Mouse (Mus musculus) liver, postnatal 0 days (tissue): ENCODE measurements around the gene Mt3. TPM values are rescaled to one million over a fixed set of nuclear protein-coding genes. Genes with fewer than 3 reads are reported as not detected.

Experiments used
- ATAC-seq: fragments of 200-750 bp; cut with Nextera tagmentation; 2 replicates; pipeline ENCODE4 v1.8.0; 2017; ENCODE audit warnings: mild to moderate bottlenecking, moderate library complexity
- DNase-seq: peaks from one replicate; pipeline ENCODE4 v3.0.0-alpha.2; 2016
- H3K27ac ChIP-seq: fragments of 300-500 bp; sonication (generic); 2 replicates; pipeline ENCODE4 v1.5.1; 2014; ENCODE audit warnings: antibody characterized with exemption, moderate library complexity, mild to moderate bottlenecking, low read depth
- H3K27me3 ChIP-seq: fragments of 300-500 bp; sonication (generic); 2 replicates; pipeline ENCODE4 v1.6.1; 2014; ENCODE audit warnings: low read length, control low read depth, mixed read lengths; ENCODE audit not compliant: insufficient read depth
- H3K36me3 ChIP-seq: fragments of 300-500 bp; sonication (generic); replicated peaks from 2 replicates; pipeline ENCODE4 v1.6.1; 2014; ENCODE audit warnings: mild to moderate bottlenecking, control low read depth, low read length, moderate library complexity, mixed read lengths; ENCODE audit not compliant: insufficient read depth
- H3K4me1 ChIP-seq: fragments of 300-500 bp; sonication (generic); 2 replicates; pipeline ENCODE4 v1.6.1; 2014; ENCODE audit warnings: antibody characterized with exemption, mild to moderate bottlenecking, control low read depth; ENCODE audit not compliant: insufficient read depth
- H3K4me2 ChIP-seq: fragments of 300-500 bp; sonication (generic); 2 replicates; pipeline ENCODE4 v1.6.1; 2014; ENCODE audit warnings: low read depth, mild to moderate bottlenecking, low read length, moderate library complexity, mixed read lengths
- H3K4me3 ChIP-seq: fragments of 300-500 bp; sonication (generic); 2 replicates; pipeline ENCODE4 v1.5.1; 2014; ENCODE audit warnings: low read depth, low read length
- H3K9ac ChIP-seq: fragments of 300-500 bp; sonication (generic); replicated peaks from 2 replicates; pipeline ENCODE4 v1.6.1; 2014; ENCODE audit warnings: mild to moderate bottlenecking, moderate library complexity
- H3K9me3 ChIP-seq: fragments of 300-500 bp; sonication (generic); 2 replicates; pipeline ENCODE4 v1.6.1; 2016; ENCODE audit warnings: mild to moderate bottlenecking, control low read depth, low read length, mixed read lengths
- CTCF ChIP-seq: sonication (generic); IDR thresholded peaks from 2 replicates; pipeline ENCODE4 v1.5.1; 2016; ENCODE audit warnings: antibody characterized with exemption, low read depth
- EP300 ChIP-seq: IDR thresholded peaks from 2 replicates; pipeline ENCODE4 v1.6.1; 2016; ENCODE audit warnings: antibody characterized with exemption, low read depth, mild to moderate bottlenecking
- whole genome bisulfite sequencing: fragments of 180-500 bp; shearing (Covaris S2); extraction: QIAGEN DNeasy Blood & Tissue Kit; methylation state at CpG from one replicate; pipeline ENCODE4 v1.1.7; 2014; ENCODE audit not compliant: insufficient replicate concordance; 5-methylcytosine and 5-hydroxymethylcytosine counted together
- polyA plus RNA-seq: library from polyadenylated mRNA; unstranded; fragments of >200 nt; fragmentation: Nextera tagmentation; extraction: Ambion mirVana; gene quantifications from 2 replicates; pipeline ENCODE4 v1.2.1, GENCODE M21; 2015

Mt3 gene
- polyA plus RNA-seq, result not detected in 2 replicates

GRCm38 (mm10) chr8:94152513-94153300 is at the start of gene Mt3:
Mt3 (plus strand) TSS chr8:94152607.
- ATAC-seq (0 out of 2 replicates have a peak, but pooled peaks have one; percentile 54), DNase-seq (peak; percentile 42)
- peaks cover 33% of the 10 kb centered on the region for H3K27me3 ChIP-seq
- H3K36me3 ChIP-seq, result no peaks in the 10 kb centered on the region
- WGBS, result 3% methylated on average over 29 of the region's 29 CpGs
- no peaks in the 10 kb centered on the region for H3K9me3 ChIP-seq
- no peak within 1 kb of the TSS for H3K27ac ChIP-seq
- TF ChIP-seq EP300 (no peak), CTCF (peak; percentile 43)
- no peak within 1 kb of the TSS for H3K4me3 ChIP-seq
- H3K4me2 ChIP-seq, result peak within 1 kb of the TSS; percentile 29
- H3K9ac ChIP-seq, result no peak within 1 kb of the TSS
- peaks cover 9% of the 10 kb centered on the region for H3K4me1 ChIP-seq

- Histone ChIP-seq H3K36me3 (no peaks in the 10 kb centered on the region), H3K27me3 (no peaks in the 10 kb centered on the region), H3K9me3 (no peaks in the 10 kb centered on the region), H3K9ac (no peak overlapping the region), H3K4me1 (peaks cover under 1% of the 10 kb centered on the region), H3K27ac (no peak overlapping the region), H3K4me2 (no peak overlapping the region), H3K4me3 (no peak overlapping the region)
- no peak for DNase-seq
- TF ChIP-seq CTCF, result no peak; the same call in 1 of the 2 replicates
- no peak for TF ChIP-seq EP300
- WGBS, result 52% methylated on average over 5 of the region's 5 CpGs
- no peak for ATAC-seq
Measured at GRCm38 (mm10) chr8:94104146-94104545, 48.3 kb upstream of the Mt3 start.

- Histone ChIP-seq H3K36me3 (no peaks in the 10 kb centered on the region), H3K9ac (no peak overlapping the region), H3K27me3 (no peaks in the 10 kb centered on the region), H3K4me2 (no peak overlapping the region), H3K4me3 (no peak overlapping the region), H3K27ac (no peak overlapping the region), H3K4me1 (peaks cover 15% of the 10 kb centered on the region), H3K9me3 (no peaks in the 10 kb centered on the region)
- 59% methylated on average over 3 of the region's 3 CpGs for WGBS
- no peak for ATAC-seq
- TF ChIP-seq EP300 (no peak), CTCF (no peak)
- DNase-seq, result no peak
Measured at GRCm38 (mm10) chr8:94107871-94108270, 44.5 kb upstream of the Mt3 start.

GRCm38 (mm10) chr8:94109396-94109795 is 43.0 kb upstream of the Mt3 start:
- H3K27ac ChIP-seq, result peak overlapping the region; percentile 71; the same call in 1 of the 2 replicates
- no peak overlapping the region for H3K9ac ChIP-seq

GRCm38 (mm10) chr8:94109835-94110234 is 42.6 kb upstream of the Mt3 start:
- no peak overlapping the region; the same call in 1 of the 2 replicates for H3K4me2 ChIP-seq
- TF ChIP-seq EP300 (no peak), CTCF (peak; percentile 35)
- H3K9me3 ChIP-seq, result no peaks in the 10 kb centered on the region
- peak; percentile 40; the same call in 1 of the 2 replicates for ATAC-seq
- 77% methylated on average over 5 of the region's 5 CpGs for WGBS
- H3K4me3 ChIP-seq, result no peak overlapping the region
- peaks cover 20% of the 10 kb centered on the region for H3K4me1 ChIP-seq
- DNase-seq, result no peak
- H3K27ac ChIP-seq, result peak overlapping the region; percentile 71; the same call in 1 of the 2 replicates
- H3K9ac ChIP-seq, result no peak overlapping the region
- no peaks in the 10 kb centered on the region for H3K36me3 ChIP-seq
- no peaks in the 10 kb centered on the region for H3K27me3 ChIP-seq

More at GRCm38 (mm10) chr8:94109396-94109795, 43.0 kb upstream of the Mt3 start:
- no peaks in the 10 kb centered on the region for H3K27me3 ChIP-seq
- peak; percentile 97 for ATAC-seq
- H3K9me3 ChIP-seq, result no peaks in the 10 kb centered on the region
- H3K4me1 ChIP-seq, result peaks cover 20% of the 10 kb centered on the region
- WGBS, result 44% methylated on average over 6 of the region's 6 CpGs
- no peaks in the 10 kb centered on the region for H3K36me3 ChIP-seq
- TF ChIP-seq EP300, result peak; percentile 73
- TF ChIP-seq CTCF, result no peak
- no peak overlapping the region for H3K4me3 ChIP-seq
- no peak overlapping the region; the same call in 1 of the 2 replicates for H3K4me2 ChIP-seq
- peak; percentile 54 for DNase-seq

- peak overlapping the region; percentile 71; the same call in 1 of the 2 replicates for H3K27ac ChIP-seq
- no peak; the same call in 1 of the 2 replicates for ATAC-seq
- TF ChIP-seq CTCF, result no peak
- TF ChIP-seq EP300, result no peak
- no peaks in the 10 kb centered on the region for H3K9me3 ChIP-seq
- no peak overlapping the region for H3K9ac ChIP-seq
- no peaks in the 10 kb centered on the region for H3K27me3 ChIP-seq
- WGBS, result 70% methylated on average over 6 of the region's 6 CpGs
- no peaks in the 10 kb centered on the region for H3K36me3 ChIP-seq
- DNase-seq, result no peak
- peak overlapping the region; percentile 46; the same call in 1 of the 2 replicates for H3K4me2 ChIP-seq
- H3K4me1 ChIP-seq, result peaks cover 20% of the 10 kb centered on the region
- no peak overlapping the region for H3K4me3 ChIP-seq
Measured at GRCm38 (mm10) chr8:94110526-94111177, 41.8 kb upstream of the Mt3 start.
